Mouse (Mus musculus) gastrocnemius, adult 2 months (tissue): Measurements from ENCODE around the gene Hnrnpf. TPM values are rescaled to one million over a fixed set of nuclear protein-coding genes. Genes with fewer than 3 reads are reported as not detected.

Source experiments
- DNase-seq: peaks from one replicate; pipeline ENCODE4 v3.0.0; 2022
- H3K27ac ChIP-seq: fragments of 200-600 bp; 2 replicates; pipeline ENCODE4 v1.8.1; 2022; ENCODE audit warnings: mild to moderate bottlenecking
- H3K4me3 ChIP-seq: fragments of 200-600 bp; 2 replicates; pipeline ENCODE4 v1.8.1; 2022; ENCODE audit warnings: mild to moderate bottlenecking, moderate library complexity
- CTCF ChIP-seq: fragments of 200-600 bp; IDR thresholded peaks from 2 replicates; pipeline ENCODE4 v1.8.1; 2022; ENCODE audit warnings: antibody characterized with exemption, mild to moderate bottlenecking, moderate library complexity
- intact Hi-C: fragments of 180-260 bp; cut with DNase I; formaldehyde crosslinking; loops from one replicate; pipeline ENCODE4 v1.15.1; 2025
- total RNA-seq, 2 experiments: library from RNA; stranded (reverse); gene quantifications; 2 replicates each; pipeline ENCODE4 v1.2.3; 2021

Gene Hnrnpf
- total RNA-seq, 2 experiments from 2014 or later, result 104 to 108 TPM

GRCm38 (mm10) chr6:117897800-117898199, 2.3 kb upstream of the Hnrnpf start:
- Histone ChIP-seq H3K4me3 (no peak overlapping the region), H3K27ac (no peak overlapping the region)
- TF ChIP-seq CTCF, result no peak
- no peak for DNase-seq
- intact Hi-C loops, result no loop called here

DNA sequence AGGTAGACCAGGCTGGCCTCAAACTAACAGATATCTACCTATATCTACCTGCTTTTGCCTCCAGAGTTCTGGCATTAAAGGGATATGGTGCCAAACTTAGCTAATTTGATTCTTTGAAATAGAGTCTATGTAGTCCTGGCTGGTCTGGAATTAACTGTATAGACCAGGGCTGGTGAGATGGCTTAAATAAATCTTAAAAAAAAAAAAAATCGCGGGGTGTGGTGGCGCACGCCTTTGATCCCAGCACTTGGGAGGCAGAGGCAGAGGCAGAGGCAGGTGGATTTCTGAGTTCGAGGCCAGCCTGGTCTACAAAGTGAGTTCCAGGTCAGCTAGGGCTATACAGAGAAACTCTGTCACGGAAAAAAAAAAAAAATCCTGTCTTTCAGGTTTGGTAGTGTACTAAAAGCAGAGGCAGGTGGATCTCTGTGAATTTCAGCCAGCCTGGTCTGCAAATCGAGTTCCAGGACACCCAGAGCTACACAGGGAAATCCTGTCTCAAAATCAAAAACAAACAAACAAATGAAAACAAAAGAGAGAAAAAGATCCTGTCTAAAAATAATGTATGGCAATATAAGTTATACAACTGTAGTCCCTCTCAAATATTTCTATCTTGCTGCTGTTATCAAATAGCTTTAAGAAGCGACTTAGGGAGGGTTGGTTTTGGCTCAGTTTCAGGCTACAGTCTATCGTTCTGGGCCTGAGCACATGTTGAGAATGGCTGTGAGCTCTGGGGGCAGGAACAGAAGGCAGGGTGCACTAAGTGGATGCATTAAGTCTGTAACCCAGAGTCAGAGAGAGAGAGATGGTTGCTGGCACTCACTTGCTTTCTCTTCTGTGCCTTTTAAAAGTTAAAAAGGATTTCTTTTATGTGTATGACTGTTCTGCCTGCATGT, 1.6 kb downstream of the Hnrnpf start:
- Histone ChIP-seq H3K27ac (no peak overlapping the region), H3K4me3 (no peak overlapping the region)
- intact Hi-C loops, result no loop called here
- TF ChIP-seq CTCF, result no peak
- DNase-seq, result no peak

DNA sequence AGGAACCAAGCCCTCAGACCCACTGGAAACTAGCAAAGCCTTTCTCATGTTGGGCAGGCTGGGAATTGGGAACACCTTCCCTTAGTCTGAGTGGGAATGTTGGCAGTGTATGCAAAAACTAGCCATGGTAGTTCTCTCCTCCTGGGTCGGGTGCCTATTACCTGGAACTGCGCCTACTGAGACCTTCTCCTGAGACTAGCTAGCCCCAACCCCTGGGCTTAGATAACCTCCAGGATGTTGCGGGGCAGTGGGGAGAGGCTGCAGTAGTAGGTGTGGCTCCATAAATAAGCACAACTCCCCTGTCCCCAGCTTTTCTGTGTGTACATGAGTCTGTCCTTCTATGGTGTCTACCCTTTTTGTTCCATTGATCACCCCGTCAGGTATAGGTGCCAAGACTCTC, 2.4 kb downstream of the Hnrnpf start:
- intact Hi-C loops, result no loop called here
- no peak for DNase-seq
- no peak for TF ChIP-seq CTCF
- Histone ChIP-seq H3K4me3 (no peak overlapping the region), H3K27ac (no peak overlapping the region)

- Histone ChIP-seq H3K4me3 (no peak overlapping the region), H3K27ac (no peak overlapping the region)
- no peak for DNase-seq
- TF ChIP-seq CTCF, result no peak
- intact Hi-C loops, result no loop called here
These were observed 3.7 kb downstream of the Hnrnpf start for GRCm38 (mm10) chr6:117903836-117904235.

- intact Hi-C loops, result no loop called here
- H3K27ac ChIP-seq, result peak overlapping the region; percentile 96
- DNase-seq, result no peak
- no peak for TF ChIP-seq CTCF
- peak overlapping the region; percentile 86 for H3K4me3 ChIP-seq
These were observed 5.3 kb downstream of the Hnrnpf start for GRCm38 (mm10) chr6:117905260-117905930.

DNA sequence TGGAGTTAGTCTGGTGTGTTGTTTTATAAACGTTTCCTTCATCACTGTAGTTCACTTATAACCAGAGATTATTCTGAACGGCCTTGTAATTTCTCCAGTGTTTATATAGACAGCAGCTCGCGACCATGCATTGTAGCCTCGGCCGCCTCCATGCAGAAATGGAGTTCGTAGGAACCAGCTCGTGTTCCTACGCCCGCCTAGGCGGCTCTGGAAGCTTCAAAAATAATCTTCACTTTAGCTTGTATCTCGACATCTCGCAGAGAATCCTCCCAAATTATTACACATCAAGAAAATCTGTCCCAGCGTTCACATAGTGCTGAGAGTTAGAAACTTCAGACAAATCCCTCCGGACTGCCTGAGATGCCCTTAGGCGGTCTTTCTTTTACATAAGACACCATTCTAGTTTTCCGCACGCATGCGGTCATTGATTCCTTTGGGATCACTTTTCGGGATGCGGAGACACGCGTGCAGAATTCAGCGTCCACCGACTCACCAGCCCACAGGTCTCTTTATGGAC, 5.9 kb downstream of the Hnrnpf start:
- intact Hi-C loops, result loop anchor here (1.0 kb wide), 1 partner anchor 26 kb away; no protein-coding TSS in a partner anchor
- Histone ChIP-seq H3K4me3 (peak overlapping the region; percentile 86), H3K27ac (peak overlapping the region; percentile 96)
- no peak for TF ChIP-seq CTCF
- peak; percentile 46 for DNase-seq

DNA sequence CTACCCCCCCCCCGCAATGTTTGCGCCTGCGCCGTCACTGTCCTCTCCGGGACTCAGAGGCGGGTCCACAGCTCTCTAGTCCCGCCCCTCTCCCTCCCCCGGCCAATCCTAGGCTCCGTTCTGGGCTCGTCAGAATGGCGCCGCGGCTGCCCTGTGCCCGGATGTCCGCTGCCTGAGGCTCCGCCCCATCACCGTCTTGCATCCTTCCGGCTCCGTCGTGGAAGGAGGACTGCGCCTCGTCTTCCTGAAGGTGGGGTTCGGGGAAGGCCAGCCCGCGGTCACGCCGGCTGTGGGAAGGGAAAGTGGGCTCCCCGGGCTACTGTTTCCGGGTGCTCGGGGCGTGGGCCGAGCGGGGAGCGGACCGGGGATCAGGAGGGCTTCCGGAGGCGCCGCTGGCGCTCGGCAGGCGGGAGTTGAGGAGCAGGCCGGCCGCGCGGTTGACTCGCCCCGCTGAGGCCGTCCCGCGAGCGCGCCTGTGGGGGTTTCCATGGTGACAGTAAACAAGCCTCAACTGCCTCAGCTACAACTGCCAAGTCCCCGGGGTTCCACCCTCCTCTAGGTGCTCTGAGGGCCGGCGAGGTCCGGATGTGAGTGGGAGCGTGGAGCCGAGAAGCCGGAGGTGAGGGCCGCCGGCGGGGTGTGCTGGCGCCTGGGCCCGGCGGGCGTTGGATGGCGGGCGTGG, 6.6 kb downstream of the Hnrnpf start:
- DNase-seq, result peak; percentile 98
- intact Hi-C loops, result loop anchor here (1.0 kb wide), 1 partner anchor 26 kb away; no protein-coding TSS in a partner anchor
- H3K4me3 ChIP-seq, result peak overlapping the region; percentile 86
- no peak for TF ChIP-seq CTCF
- peak overlapping the region; percentile 99 for H3K27ac ChIP-seq

GRCm38 (mm10) chr6:117907301-117907978, 7.3 kb downstream of the Hnrnpf start:
- peak; percentile 94 for DNase-seq
- peak overlapping the region; percentile 99 for H3K27ac ChIP-seq
- no peak for TF ChIP-seq CTCF
- intact Hi-C loops, result no loop called here
- peak overlapping the region; percentile 86 for H3K4me3 ChIP-seq

- H3K4me3 ChIP-seq, result peak overlapping the region; percentile 86
- TF ChIP-seq CTCF, result 0 out of 2 replicates have a peak, but pooled peaks have one; percentile 1
- H3K27ac ChIP-seq, result peak overlapping the region; percentile 99
- DNase-seq, result no peak
- intact Hi-C loops, result no loop called here
These were observed 7.8 kb downstream of the Hnrnpf start for GRCm38 (mm10) chr6:117907979-117908355.

GRCm38 (mm10) chr6:117908424-117908900, 8.3 kb downstream of the Hnrnpf start:
- no peak for TF ChIP-seq CTCF
- intact Hi-C loops, result no loop called here
- DNase-seq, result no peak
- Histone ChIP-seq H3K27ac (peak overlapping the region; percentile 99), H3K4me3 (peak overlapping the region; percentile 86)

DNA sequence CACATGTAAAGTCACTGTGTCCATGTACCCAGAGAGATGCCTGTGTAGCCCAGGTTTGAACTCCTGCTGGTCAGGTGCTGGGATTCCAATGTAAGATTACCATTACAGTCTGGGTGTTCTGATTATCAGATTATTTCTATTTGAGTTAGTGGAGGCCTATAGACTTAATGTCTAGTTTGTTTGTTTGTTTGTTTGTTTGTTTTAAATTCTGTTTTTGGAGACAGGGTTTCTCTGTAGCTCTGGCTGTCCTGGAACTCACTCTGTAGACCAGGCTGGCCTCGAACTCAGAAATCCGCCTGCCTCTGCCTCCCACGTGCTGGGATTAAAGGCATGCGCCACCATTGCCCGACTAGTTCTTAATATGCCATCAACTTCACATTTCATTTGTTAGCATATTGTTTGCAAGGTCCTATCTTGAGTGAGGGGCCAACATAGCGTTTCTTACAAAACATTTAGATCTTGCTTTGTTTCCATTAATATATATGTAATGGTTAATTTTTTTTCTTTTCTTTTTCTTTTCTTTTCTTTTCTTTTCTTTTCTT, 10.1 kb downstream of the Hnrnpf start:
- no peak for DNase-seq
- TF ChIP-seq CTCF, result no peak
- intact Hi-C loops, result no loop called here
- no peak overlapping the region for H3K27ac ChIP-seq
- no peak overlapping the region for H3K4me3 ChIP-seq

DNA sequence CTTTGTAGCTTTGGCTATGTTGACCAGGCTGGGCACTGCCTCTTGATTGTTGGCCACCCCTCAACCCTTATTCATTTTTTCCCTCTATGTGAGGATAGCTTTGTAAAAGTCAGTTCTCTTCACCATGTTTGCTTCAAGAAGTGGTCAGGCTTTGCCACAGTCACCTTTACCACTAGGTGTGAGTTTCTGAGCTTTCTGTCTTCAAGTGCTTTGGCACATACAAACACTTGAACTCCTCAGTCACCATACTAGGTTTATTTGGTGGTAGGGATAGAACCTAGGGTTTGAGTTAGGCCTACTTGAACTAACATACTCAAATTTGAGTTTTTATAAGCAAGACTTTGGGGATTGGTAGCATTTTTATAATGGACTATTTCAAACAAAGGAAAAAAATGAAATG, 14.4 kb downstream of the Hnrnpf start:
- H3K4me3 ChIP-seq, result no peak overlapping the region
- no peak overlapping the region for H3K27ac ChIP-seq
- intact Hi-C loops, result no loop called here
- no peak for TF ChIP-seq CTCF
- no peak for DNase-seq
